Mouse (Mus musculus): ENCODE data around the gene Fancd2. TPM values are rescaled to one million over a fixed set of nuclear protein-coding genes. Genes with fewer than 3 reads are reported as not detected.
A peak's percentile ranks its signal among the peaks of the same experiment; 100 is the strongest.

The Fancd2 gene
- total and polyA plus RNA-seq, 3 experiments, result 14.0 to 35.0 (median 18.5) TPM

- Histone ChIP-seq H3K9ac (ENCODE audit: control insufficient read depth, low read depth, low read length, poor library complexity, severe bottlenecking) (peak overlapping the region; percentile 85), H3K36me3 (ENCODE audit: control insufficient read depth in 1 of 2, insufficient read depth in 2 of 2, low read length in 2 of 2) (peaks cover 7 to 18% of the 10 kb centered on the region in 2 experiments; a peak in 3 of 4 replicates), H3K4me3 (ENCODE audit: control insufficient read depth in 1 of 2, insufficient read depth in 1 of 2, low read depth in 2 of 2, low read length in 2 of 2) (peak overlapping the region; percentile 82 to 86), H3K4me1 (ENCODE audit: control insufficient read depth in 1 of 2, insufficient read depth in 2 of 2, low read length in 2 of 2) (peaks cover 3 to 19% of the 10 kb centered on the region in 2 experiments; a peak in 3 of 4 replicates), H3K79me2 (ENCODE audit: control insufficient read depth, insufficient read depth, low read length, poor library complexity) (peaks cover 37% of the 10 kb centered on the region), H3K27me3 (ENCODE audit: control insufficient read depth in 1 of 2, insufficient read depth in 2 of 2, low read length in 2 of 2) (no peaks in the 10 kb centered on the region), H3K9me3 (replicated peaks; ENCODE audit: insufficient read depth, low read length) (no peaks in the 10 kb centered on the region), H3K27ac (ENCODE audit: control insufficient read depth, low read depth, low read length) (peak overlapping the region; percentile 58; the same call in 1 of the 2 replicates)
- DNase-seq (ENCODE audit: low read depth, low spot score), result no peak
- TF ChIP-seq JUND (IDR thresholded peaks at IDR 0.05; ENCODE audit: low read depth, low read length), result no peak
- no peak for TF ChIP-seq USF2 (IDR thresholded peaks at IDR 0.05; ENCODE audit: borderline replicate concordance in 1 of 2, insufficient read depth in 1 of 2, low read depth in 1 of 2, low read length in 2 of 2)
- TF ChIP-seq MAFK (IDR thresholded peaks at IDR 0.05; ENCODE audit: borderline replicate concordance, low read depth, low read length), result no peak
- TF ChIP-seq MYC (IDR thresholded peaks at IDR 0.05; ENCODE audit: low read depth, low read length), result no peak
Observed at GRCm38 (mm10) chr6:113605224-113605545, 73.7 kb downstream of the Fancd2 start.

- H3K9ac ChIP-seq (ENCODE audit: control insufficient read depth, low read depth, low read length, poor library complexity, severe bottlenecking), result no peak overlapping the region
- no peak overlapping the region for H3K27ac ChIP-seq (ENCODE audit: control insufficient read depth, low read depth, low read length)
- H3K9me3 ChIP-seq (replicated peaks; ENCODE audit: insufficient read depth, low read length), result no peaks in the 10 kb centered on the region
- H3K36me3 ChIP-seq (ENCODE audit: control insufficient read depth in 1 of 2, insufficient read depth in 2 of 2, low read length in 2 of 2), result peaks cover 19 to 25% of the 10 kb centered on the region in 2 experiments
- no peak overlapping the region for H3K4me3 ChIP-seq (ENCODE audit: control insufficient read depth in 1 of 2, insufficient read depth in 1 of 2, low read depth in 2 of 2, low read length in 2 of 2)
- TF ChIP-seq E2F4 (IDR thresholded peaks at IDR 0.05; ENCODE audit: borderline replicate concordance, low read depth, low read length) (no peak), POLR2AphosphoS5 (IDR thresholded peaks at IDR 0.05; ENCODE audit: borderline replicate concordance, low read depth, low read length) (no peak), ZMIZ1 (IDR thresholded peaks at IDR 0.05; ENCODE audit: low read depth, low read length) (no peak)
- DNase-seq (ENCODE audit: low read depth, low spot score), result no peak
- H3K4me1 ChIP-seq (ENCODE audit: control insufficient read depth in 1 of 2, insufficient read depth in 2 of 2, low read length in 2 of 2), result peaks cover 3 to 12% of the 10 kb centered on the region in 2 experiments; a peak in 3 of 4 replicates
- no peaks in the 10 kb centered on the region for H3K27me3 ChIP-seq (ENCODE audit: control insufficient read depth in 1 of 2, insufficient read depth in 2 of 2, low read length in 2 of 2)
- peaks cover 42% of the 10 kb centered on the region for H3K79me2 ChIP-seq (ENCODE audit: control insufficient read depth, insufficient read depth, low read length, poor library complexity)
Observed at GRCm38 (mm10) chr6:113608871-113609270, 77.4 kb downstream of the Fancd2 start.

- H3K27me3 ChIP-seq (ENCODE audit: control insufficient read depth in 1 of 2, insufficient read depth in 2 of 2, low read length in 2 of 2), result no peaks in the 10 kb centered on the region
- TF ChIP-seq TBP (IDR thresholded peaks at IDR 0.05; ENCODE audit: low read depth, low read length) (no peak), HCFC1 (IDR thresholded peaks at IDR 0.05; ENCODE audit: low read depth, low read length) (no peak), MAZ (IDR thresholded peaks at IDR 0.05; ENCODE audit: low read depth, low read length) (no peak), RCOR1 (IDR thresholded peaks at IDR 0.05; ENCODE audit: low read depth, low read length) (no peak), BHLHE40 (IDR thresholded peaks at IDR 0.05; ENCODE audit: borderline replicate concordance, low read depth, low read length) (no peak), E2F4 (IDR thresholded peaks at IDR 0.05; ENCODE audit: borderline replicate concordance, low read depth, low read length) (no peak), MYC (IDR thresholded peaks at IDR 0.05; ENCODE audit: low read depth, low read length) (no peak), KAT2A (conservative IDR thresholded peaks at IDR 0.05; ENCODE audit: low read depth, low read length) (no peak), TAL1 (IDR thresholded peaks at IDR 0.05; ENCODE audit: low read length) (no peak), MAX (IDR thresholded peaks at IDR 0.05; ENCODE audit: low read length) (no peak), POLR2AphosphoS5 (IDR thresholded peaks at IDR 0.05; ENCODE audit: borderline replicate concordance, low read depth, low read length) (no peak), MYB (IDR thresholded peaks at IDR 0.05; ENCODE audit: low read depth, low read length) (no peak), ETS1 (IDR thresholded peaks at IDR 0.05; ENCODE audit: low read depth, low read length) (no peak), USF2 (IDR thresholded peaks at IDR 0.05; ENCODE audit: borderline replicate concordance in 1 of 2, insufficient read depth in 1 of 2, low read depth in 1 of 2, low read length in 2 of 2) (no peak)
- no peaks in the 10 kb centered on the region for H3K9me3 ChIP-seq (replicated peaks; ENCODE audit: insufficient read depth, low read length)
- peaks cover 42% of the 10 kb centered on the region for H3K79me2 ChIP-seq (ENCODE audit: control insufficient read depth, insufficient read depth, low read length, poor library complexity)
- no peak overlapping the region for H3K4me3 ChIP-seq (ENCODE audit: control insufficient read depth in 1 of 2, insufficient read depth in 1 of 2, low read depth in 2 of 2, low read length in 2 of 2)
- peaks cover 3 to 12% of the 10 kb centered on the region in 2 experiments; a peak in 3 of 4 replicates for H3K4me1 ChIP-seq (ENCODE audit: control insufficient read depth in 1 of 2, insufficient read depth in 2 of 2, low read length in 2 of 2)
- no peak overlapping the region for H3K9ac ChIP-seq (ENCODE audit: control insufficient read depth, low read depth, low read length, poor library complexity, severe bottlenecking)
- H3K36me3 ChIP-seq (ENCODE audit: control insufficient read depth in 1 of 2, insufficient read depth in 2 of 2, low read length in 2 of 2), result peaks cover 19 to 25% of the 10 kb centered on the region in 2 experiments
- DNase-seq (ENCODE audit: low read depth, low spot score), result no peak
- no peak overlapping the region for H3K27ac ChIP-seq (ENCODE audit: control insufficient read depth, low read depth, low read length)
Observed at GRCm38 (mm10) chr6:113609293-113609692, 77.8 kb downstream of the Fancd2 start.
